Mouse (Mus musculus) 3T3-L1 (cell line): ENCODE results near the gene Fbxl7.
"Not testable (repeated sequence)": the region's sequence is repeated elsewhere in the genome, so short reads cannot be mapped to it uniquely, and the experiment has no call there.

ENCODE experiments used
- DNase-seq: peaks from one replicate; pipeline ENCODE4 v3.0.0-alpha.2; 2015; ENCODE audit warnings: low read depth, low spot score

Gene Fbxl7

DNA sequence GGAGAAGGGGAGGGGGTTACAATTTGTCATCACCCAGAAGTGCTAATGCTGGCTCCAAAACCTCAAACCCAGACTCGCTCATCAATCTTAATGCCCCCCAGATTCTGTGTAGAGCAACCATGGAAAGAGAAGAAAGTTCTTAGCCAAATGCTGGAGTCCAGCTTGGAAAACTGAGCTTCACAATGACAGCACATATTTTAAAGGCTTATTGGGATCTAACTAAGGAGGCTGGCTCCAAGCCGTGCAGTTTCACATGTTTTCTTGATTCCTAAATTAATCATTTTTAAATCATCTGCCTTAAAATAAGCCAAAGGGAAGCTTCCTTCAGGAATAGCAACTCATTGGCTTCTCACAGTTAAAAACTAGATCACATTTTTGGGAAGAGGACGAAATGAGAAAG lies 82.5 kb downstream of the Fbxl7 start:
- no peak for DNase-seq

DNA sequence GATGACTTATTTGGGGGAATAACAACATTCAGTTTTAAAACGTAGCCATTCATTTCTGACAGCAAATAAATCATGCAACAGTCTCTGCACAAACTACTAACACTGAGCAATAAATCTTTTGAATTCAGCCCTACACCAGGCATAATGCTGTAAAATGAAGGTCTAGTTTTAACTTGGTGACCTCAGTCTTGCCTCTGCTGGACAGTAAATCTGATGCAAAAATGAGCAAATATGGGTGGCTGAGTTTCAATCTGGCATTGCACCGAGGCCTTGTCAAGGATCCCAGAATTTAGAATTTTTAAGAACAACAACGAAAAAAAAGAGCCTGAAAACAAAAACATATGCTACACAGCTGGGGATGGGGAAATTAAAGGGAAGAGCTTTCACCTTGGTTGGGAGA lies 85.8 kb downstream of the Fbxl7 start:
- no peak for DNase-seq

DNA sequence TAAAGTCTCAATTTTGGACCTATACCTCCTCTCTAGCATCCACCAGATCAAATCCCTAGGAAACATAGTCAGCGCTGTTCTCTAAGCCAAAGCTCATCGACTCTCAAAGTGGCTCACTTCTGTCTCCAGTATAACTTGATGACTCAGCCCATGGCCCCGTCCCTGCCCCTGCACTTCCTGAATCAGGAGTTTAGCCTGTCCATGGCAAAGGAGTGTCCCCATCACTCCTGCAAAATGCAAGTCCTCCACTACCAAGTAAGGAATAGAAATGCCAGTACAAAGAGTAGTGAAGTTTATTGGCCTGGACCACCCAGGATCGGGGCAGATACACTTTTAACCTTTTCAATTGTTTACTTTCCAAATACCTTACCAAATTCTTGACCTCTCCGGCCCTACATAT lies 91.3 kb downstream of the Fbxl7 start:
- no peak for DNase-seq

GRCm38 (mm10) chr15:26799457-26800021 lies 95.8 kb downstream of the Fbxl7 start:
- DNase-seq, result no peak

DNA sequence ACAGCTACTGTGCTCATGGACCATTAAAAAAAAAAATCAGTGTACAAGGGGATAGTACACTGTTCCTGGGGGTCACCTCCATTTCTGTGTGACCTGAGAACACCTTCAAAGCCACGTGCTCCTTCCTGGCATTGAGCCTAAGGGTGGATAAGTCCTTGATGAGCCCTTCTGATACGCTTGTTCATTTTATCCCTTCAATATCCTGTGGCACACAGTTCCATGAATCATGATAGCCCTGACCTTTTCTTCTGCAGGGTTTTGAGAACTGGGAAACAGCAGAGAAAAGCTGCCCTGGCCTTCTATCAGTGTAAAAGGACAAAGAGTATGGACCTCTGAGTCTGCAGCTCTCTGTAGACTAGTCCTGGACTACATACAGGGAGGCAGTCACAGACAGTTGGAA lies 99.4 kb downstream of the Fbxl7 start:
- DNase-seq, result no peak

DNA sequence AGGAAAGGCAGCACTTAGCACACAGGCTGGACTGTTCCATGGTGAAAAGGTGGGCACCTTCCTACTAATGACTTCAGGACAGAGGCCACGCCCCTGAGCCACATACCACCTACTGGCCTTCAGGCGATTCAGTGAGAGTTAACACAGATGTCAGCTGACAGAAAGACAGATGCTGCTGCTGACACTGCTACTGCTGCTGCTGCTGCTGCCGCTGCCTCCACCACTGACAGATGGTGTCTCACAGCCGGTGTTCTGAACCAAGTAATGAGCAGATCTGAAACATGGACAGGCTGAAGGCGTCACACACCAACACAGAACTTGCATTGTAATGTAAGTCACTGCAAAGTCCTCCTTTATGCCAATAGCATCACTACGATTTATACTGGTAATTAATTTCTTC lies 99.9 kb downstream of the Fbxl7 start:
- DNase-seq, result no peak

DNA sequence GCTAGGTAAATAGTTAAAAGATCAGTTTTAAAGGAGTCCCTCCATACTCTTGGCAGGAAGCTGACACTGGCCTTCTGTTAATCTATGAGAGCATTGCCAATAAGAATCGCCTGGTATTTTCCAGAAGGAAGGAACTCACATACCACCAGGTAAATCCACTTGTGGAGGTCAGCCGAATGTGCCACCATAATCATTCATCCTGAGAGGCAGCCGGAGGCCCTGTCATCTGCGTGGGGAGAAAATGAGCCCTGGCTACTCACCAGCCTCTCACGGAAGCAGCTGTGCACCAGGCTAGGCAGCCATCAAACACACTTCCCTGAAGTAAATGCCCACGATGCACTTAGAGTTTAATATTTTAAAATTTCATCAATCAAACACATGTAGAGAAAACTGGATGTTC lies 108.2 kb downstream of the Fbxl7 start:
- no peak for DNase-seq

DNA sequence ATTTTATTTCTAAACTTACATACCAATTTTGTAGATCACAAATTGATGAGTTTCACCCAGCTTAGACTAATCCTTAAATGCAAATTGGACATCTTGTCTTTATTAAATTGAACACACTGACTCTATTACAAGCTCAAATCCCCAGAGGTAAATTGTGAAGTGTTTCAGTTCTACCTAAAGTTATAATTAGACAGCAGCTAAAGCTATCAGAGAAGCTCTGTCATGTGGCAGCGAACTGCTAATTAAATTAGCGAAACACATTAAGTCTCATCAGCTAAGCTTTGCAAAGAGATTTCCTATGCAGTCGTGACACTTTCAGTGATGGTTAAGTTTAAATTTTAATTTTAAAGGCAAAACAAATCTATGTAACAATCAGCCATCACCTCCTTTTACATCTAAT lies 114.8 kb downstream of the Fbxl7 start:
- DNase-seq, result no peak

DNA sequence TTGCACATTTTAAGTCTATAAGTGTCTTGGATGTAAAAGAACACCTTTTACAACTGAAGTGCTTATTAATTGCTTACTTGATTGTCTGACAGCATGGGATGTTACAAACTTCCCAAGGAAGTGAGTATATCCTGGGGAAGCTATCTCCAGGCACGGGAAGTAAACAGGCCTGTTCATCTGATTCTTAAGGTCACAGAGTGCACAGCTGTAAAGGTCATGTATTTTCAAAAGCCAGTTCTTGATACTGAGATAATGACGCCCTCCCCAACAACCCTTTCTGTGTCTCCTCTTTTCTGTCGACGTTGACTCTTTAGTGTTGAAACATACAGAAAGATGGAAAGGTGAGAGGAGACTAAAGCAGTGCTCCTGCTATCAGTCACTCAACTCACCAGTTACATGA lies 116.3 kb downstream of the Fbxl7 start:
- DNase-seq, result no peak

GRCm38 (mm10) chr15:26775720-26776119 lies 119.7 kb downstream of the Fbxl7 start:
- no peak for DNase-seq

DNA sequence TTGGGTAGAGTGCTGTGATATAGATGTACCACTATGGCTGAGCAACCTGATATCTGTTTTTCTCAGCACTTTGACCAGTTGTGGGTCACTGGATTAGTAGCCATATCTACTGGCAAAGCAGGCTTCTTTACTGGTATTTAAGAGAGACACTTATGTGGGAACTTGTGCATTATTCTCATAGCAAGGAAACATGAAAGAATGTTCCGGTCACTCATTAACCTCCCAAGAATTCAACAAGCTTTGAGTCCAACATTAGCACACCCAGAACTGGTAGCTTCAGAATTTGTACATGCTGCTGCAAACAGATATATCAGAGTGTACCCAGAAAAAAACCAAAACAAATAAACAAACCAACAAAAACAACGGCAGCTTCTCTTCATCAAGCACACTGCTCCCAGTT lies 120.5 kb downstream of the Fbxl7 start:
- no peak for DNase-seq

DNA sequence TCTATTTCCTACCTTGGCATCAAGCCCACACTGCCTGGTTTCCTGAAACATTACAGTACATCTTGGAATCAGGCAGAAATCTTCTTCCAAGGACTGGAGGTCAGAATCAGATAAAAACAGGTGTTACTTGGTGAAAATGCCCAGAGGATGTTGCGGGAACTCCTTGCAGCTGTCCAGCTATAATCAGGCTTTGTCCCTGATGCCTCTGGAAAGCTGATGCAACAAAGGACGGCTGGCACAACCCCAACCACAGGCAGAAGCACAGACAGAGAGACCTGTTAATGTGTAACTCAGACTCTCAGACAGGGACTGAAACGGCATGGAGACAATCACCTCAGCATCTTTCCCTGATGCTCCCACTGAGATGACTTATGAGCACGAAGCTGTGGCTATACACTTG lies 133.7 kb downstream of the Fbxl7 start:
- no peak for DNase-seq

GRCm38 (mm10) chr15:26748484-26748883 lies 146.9 kb downstream of the Fbxl7 start:
- no peak for DNase-seq

DNA sequence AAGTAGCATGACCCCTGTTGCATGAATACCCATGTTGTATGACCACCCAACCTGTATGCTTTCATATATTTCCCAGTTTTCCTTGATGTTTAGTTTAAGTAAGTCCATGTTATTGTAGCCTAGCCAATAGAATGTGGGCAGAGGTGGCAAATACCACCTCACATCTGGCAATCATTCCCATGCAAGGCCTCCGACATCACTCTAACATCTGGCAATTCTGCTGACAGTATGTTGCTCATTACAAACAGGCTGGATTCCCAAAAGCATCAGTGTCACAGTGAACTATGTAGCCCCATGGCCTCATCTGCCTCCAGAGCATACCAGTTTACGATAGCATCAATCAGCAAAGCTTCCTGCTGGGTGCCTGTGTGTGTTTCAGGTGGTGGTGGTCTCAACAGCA lies 163.0 kb downstream of the Fbxl7 start:
- DNase-seq, result no peak

- DNase-seq, result no peak
These were observed 164.6 kb downstream of the Fbxl7 start for GRCm38 (mm10) chr15:26730760-26731159.

GRCm38 (mm10) chr15:26729341-26729740 lies 166.0 kb downstream of the Fbxl7 start:
- not testable (repeated sequence) for DNase-seq

DNA sequence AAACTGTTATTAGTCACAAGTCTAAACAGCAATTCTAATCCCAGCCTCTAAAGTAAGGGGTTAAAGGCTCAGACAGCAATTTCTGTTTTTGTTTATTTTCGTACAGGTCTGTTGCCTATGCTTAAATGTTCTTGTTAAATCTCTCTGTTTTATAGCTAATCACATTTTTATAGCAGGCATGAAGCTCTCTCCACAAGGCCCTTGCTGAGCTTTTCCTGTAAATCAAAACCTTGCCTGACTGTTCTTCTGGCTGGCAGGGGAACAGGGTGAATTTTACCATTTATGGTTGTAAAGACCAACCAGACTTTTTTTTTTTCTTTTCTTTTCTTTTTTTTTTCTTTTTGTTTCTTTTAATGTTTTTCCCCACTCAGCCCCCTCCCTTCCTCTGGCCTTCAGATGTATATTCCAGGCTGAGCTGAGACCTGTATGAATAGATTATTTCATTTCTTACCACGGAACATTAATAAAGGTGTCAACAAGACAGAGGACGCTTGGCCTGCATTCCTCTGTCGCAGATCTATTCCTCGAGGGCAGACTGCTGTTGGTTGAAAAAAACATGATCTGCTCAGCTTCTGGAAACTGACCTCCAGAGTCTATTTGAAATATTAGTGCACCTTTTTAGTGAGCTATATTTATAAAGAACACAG lies 176.9 kb downstream of the Fbxl7 start:
- no peak for DNase-seq

DNA sequence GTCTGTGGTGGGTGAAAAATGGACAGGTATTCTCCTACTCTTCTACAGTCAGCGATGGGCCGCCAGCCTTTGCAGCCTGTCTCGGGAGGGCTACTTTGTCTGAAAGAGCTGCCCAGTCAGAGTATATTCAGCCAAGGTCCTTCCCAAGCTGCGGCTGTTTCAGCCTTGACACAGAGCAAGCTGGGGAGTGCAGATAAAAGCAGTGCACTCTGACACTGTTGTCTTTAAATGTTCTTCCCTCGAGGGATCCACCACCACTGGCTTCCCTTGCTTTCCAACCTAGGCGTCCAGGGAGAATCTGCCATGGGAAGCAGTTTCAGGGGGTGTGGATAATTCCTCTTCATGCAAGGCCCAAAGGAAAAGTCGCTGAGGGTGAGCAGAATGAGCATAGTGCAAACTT lies 177.4 kb downstream of the Fbxl7 start:
- no peak for DNase-seq

- DNase-seq, result no peak
These were observed 179.2 kb downstream of the Fbxl7 start for GRCm38 (mm10) chr15:26716181-26716580.

- DNase-seq, result no peak
These were observed 179.7 kb downstream of the Fbxl7 start for GRCm38 (mm10) chr15:26715635-26716034.

DNA sequence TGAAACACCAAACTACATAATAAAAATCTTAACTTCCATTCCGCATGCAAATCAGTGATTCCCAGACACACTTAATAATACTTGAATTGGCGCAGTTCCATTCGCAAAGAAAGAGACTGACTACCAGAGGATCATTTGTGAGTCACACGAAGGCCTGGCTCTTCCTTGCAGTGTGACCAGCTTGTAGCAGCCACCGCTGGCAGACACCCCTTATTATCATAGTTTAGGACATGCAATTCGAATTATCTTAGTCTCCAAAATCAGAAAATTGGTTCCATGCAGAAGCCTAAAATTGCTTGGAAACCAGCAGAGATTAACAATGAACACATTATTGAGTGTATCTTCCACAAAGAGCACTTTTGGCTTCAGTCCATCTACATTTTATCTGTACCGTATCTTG lies 183.1 kb downstream of the Fbxl7 start:
- no peak for DNase-seq

DNA sequence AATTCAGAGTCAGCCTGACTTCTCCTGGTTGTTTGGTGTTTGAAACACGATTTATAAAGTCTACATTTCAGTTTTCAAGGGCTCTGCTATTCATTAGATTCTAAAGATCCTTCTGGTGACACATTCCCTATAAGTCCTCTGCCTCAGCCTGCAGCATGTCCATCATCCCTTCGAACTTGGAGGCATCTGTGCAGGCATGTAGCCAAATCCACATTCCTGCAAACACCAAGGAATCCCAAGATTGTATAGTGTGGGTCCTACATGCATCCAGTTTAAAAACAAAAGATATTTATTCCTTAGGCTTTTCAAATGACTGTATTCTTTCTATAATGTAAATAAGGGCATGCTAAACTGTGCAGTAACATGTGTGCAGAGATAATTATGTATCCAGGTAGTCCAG lies 190.4 kb downstream of the Fbxl7 start:
- DNase-seq, result no peak

GRCm38 (mm10) chr15:26703156-26703840 lies 192.1 kb downstream of the Fbxl7 start:
- DNase-seq, result no peak
